Mouse (Mus musculus) liver, embryonic 13.5 days (tissue): ENCODE measurements around the gene Igbp1. TPM values are rescaled to one million over a fixed set of nuclear protein-coding genes. Genes with fewer than 3 reads are reported as not detected.

ENCODE experiments used
- ATAC-seq: fragments of 200-750 bp; cut with Nextera tagmentation; 2 replicates; pipeline ENCODE4 v1.8.0; 2017; ENCODE audit warnings: low read depth, mild to moderate bottlenecking, moderate number of reproducible peaks, moderate library complexity
- DNase-seq: peaks from one replicate; pipeline ENCODE4 v3.0.0; 2022
- H3K27ac ChIP-seq: fragments of 300-500 bp; sonication (generic); 2 replicates; pipeline ENCODE4 v1.5.1; 2015; ENCODE audit warnings: moderate library complexity, mild to moderate bottlenecking, inconsistent platforms
- H3K27me3 ChIP-seq: fragments of 300-500 bp; sonication (generic); 2 replicates; pipeline ENCODE4 v1.6.1; 2015; ENCODE audit warnings: mild to moderate bottlenecking, inconsistent platforms
- H3K36me3 ChIP-seq: fragments of 300-500 bp; sonication (generic); 2 replicates; pipeline ENCODE4 v1.6.1; 2015; ENCODE audit warnings: mild to moderate bottlenecking, inconsistent platforms
- H3K4me1 ChIP-seq: fragments of 300-500 bp; sonication (generic); replicated peaks from 2 replicates; pipeline ENCODE4 v1.6.1; 2015; ENCODE audit warnings: inconsistent platforms
- H3K4me2 ChIP-seq: fragments of 300-500 bp; sonication (generic); 2 replicates; pipeline ENCODE4 v1.6.1; 2015; ENCODE audit warnings: inconsistent platforms, mild to moderate bottlenecking, moderate library complexity
- H3K4me3 ChIP-seq: fragments of 300-500 bp; sonication (generic); replicated peaks from 2 replicates; pipeline ENCODE4 v1.5.1; 2015; ENCODE audit warnings: mild to moderate bottlenecking, inconsistent platforms
- H3K9ac ChIP-seq: fragments of 300-500 bp; sonication (generic); 2 replicates; pipeline ENCODE4 v1.6.1; 2015; ENCODE audit warnings: mild to moderate bottlenecking, inconsistent platforms
- H3K9me3 ChIP-seq: fragments of 300-500 bp; sonication (generic); replicated peaks from 2 replicates; pipeline ENCODE4 v1.6.1; 2016; ENCODE audit warnings: inconsistent platforms
- WGBS: fragments of 180-500 bp; shearing (Covaris S2); methylation state at CpG from one replicate; pipeline ENCODE4 v1.1.7; 2015; ENCODE audit not compliant: insufficient replicate concordance; 5-methylcytosine and 5-hydroxymethylcytosine counted together
- polyA plus RNA-seq: library from polyadenylated mRNA; unstranded; fragments of >200 nt; fragmentation: Nextera tagmentation; extraction: Ambion mirVana; gene quantifications from 2 replicates; pipeline ENCODE4 v1.2.1, GENCODE M21; 2015

Igbp1 gene
- polyA plus RNA-seq, 1 experiment from 2014 or later: 17.5 TPM

DNA sequence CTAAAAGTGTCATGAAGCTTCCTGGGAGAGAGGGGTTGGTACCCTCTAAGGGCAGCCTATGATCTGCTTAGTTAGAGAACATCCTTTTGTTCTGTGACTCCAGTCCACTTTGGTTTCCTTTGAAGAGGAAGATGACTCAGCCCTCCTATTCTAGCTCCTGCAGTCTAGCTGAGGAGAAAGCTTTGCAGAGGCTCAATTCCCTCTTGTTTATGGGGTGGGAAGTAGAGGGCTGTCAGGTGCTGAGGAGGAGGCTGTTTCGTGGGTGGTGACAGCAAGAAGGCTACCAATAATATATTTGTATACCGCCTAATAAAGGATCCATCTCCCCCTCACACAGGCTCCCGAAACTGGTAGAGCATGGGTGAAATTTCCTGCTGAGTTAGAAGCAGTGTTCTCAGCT is 22.6 kb downstream of the Igbp1 start:
- 66% methylated on average over 3 of the region's 3 CpGs for WGBS
- H3K4me2 ChIP-seq: no peak overlapping the region
- no peak for ATAC-seq

DNA sequence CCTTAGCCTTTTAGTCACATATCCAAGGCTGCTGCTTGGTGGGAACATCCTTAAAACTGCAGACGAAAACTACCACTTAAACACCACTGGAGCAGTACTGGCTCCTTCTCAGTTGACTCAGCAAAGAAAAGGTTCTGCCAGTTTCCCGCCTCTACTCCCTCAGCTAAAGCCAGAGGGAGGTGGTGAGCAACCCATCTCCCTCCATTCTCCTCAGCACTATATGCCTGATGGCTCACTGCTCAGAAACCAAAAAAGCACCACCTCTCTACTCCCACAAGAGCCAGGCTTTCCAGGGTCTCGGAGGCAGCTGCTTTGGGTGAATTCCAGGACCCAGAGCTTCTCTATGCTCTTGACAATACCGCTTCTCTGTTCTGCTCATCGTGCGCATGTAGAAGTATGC is 23.5 kb downstream of the Igbp1 start:
- Histone ChIP-seq H3K27ac (no peak overlapping the region), H3K27me3 (no peaks in the 10 kb centered on the region), H3K36me3 (no peaks in the 10 kb centered on the region), H3K4me3 (no peak overlapping the region), H3K9me3 (no peaks in the 10 kb centered on the region), H3K4me2 (no peak overlapping the region), H3K4me1 (no peaks in the 10 kb centered on the region), H3K9ac (no peak overlapping the region)
- WGBS: 76% methylated on average over 6 of the region's 6 CpGs
- no peak for DNase-seq
- no peak for ATAC-seq

More for the DNA sequence above, 22.6 kb downstream of the Igbp1 start:
- Histone ChIP-seq H3K4me1 (no peaks in the 10 kb centered on the region), H3K9ac (no peak overlapping the region), H3K4me3 (no peak overlapping the region), H3K27me3 (no peaks in the 10 kb centered on the region), H3K27ac (no peak overlapping the region), H3K9me3 (no peaks in the 10 kb centered on the region), H3K36me3 (no peaks in the 10 kb centered on the region)
- DNase-seq: no peak

DNA sequence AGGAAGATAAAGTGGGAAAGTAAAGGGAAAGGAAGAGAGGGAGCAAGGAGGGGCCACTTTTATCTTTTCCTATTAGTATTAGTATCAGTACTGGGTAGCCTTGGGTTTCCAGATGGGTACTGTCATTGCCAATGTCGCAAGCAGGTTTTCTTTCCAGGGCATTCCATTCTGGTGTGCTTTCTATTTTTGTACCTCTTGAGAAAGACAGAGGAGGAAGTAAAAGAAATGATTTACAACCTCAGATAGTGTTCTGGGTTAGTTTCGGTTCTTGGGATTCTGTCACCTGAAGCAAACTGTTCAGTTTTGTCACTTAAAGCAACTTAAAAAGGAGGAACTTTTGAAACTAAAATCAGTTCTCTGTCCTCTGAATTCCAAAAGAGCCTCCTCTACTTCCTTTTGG is 24.4 kb downstream of the Igbp1 start:
- Histone ChIP-seq H3K36me3 (no peaks in the 10 kb centered on the region), H3K9me3 (no peaks in the 10 kb centered on the region), H3K27ac (no peak overlapping the region), H3K9ac (no peak overlapping the region), H3K4me1 (no peaks in the 10 kb centered on the region), H3K4me2 (no peak overlapping the region), H3K4me3 (no peak overlapping the region), H3K27me3 (no peaks in the 10 kb centered on the region)
- DNase-seq (no peak), ATAC-seq (no peak)
- WGBS: 67% methylated on average over 2 of the region's 2 CpGs

DNA sequence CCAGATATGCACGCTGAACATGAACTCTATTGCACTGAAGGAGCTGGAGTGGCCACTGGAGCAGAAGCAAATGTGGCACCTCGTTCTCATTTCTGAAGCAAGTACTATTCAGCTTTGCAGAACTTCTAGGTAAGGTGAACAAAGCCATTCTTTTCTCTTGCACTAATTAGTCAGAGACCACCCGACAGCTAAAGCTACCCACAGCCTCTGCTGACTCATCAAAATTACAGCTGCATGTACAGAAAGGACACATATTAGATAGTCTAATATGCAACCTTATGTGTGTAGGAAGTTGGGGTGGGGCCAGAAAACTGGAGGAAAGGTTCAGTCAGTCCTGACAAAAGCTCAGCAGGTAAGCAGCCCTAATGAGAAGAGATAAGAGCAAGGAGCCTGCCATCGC is 30.4 kb downstream of the Igbp1 start, which contains the start of gene Dgat2l6:
Gene Dgat2l6 (plus strand): TSS at position 368 of the 400 bp plus-strand sequence.
- H3K27me3 ChIP-seq: no peaks in the 10 kb centered on the region
- no peak for ATAC-seq
- H3K4me3 ChIP-seq: no peak within 1 kb of the TSS
- H3K36me3 ChIP-seq: no peaks in the 10 kb centered on the region
- H3K4me2 ChIP-seq: no peak within 1 kb of the TSS
- H3K9me3 ChIP-seq: no peaks in the 10 kb centered on the region
- no peak for DNase-seq
- no peak within 1 kb of the TSS for H3K9ac ChIP-seq
- no peak within 1 kb of the TSS for H3K27ac ChIP-seq
- no peaks in the 10 kb centered on the region for H3K4me1 ChIP-seq
- 70% methylated on average over 4 of the region's 4 CpGs for WGBS

DNA sequence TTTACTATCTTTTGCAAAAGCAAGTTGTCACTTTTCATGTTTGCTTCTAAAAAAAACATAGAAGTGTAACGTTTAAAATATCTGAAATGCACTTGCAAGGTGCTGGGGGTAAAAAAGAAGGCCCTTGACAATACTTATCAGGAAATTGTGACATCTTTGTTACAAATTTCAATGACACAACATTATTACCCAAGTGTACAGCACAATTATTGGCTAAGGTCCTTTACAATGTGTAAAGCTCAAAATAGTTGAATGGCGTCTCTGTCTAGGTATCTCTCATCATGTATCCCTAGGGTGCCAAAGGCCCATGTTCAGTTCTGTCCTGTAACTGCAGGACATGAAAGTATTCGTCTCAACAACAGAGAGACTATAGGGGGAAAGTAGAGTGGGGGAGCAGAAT is 61.9 kb downstream of the Igbp1 start:
- Histone ChIP-seq H3K9me3 (no peaks in the 10 kb centered on the region), H3K36me3 (no peaks in the 10 kb centered on the region), H3K9ac (no peak overlapping the region), H3K4me1 (no peaks in the 10 kb centered on the region), H3K4me2 (no peak overlapping the region), H3K27ac (no peak overlapping the region), H3K4me3 (no peak overlapping the region), H3K27me3 (no peaks in the 10 kb centered on the region)
- DNase-seq (no peak), ATAC-seq (no peak)
- 61% methylated on average over 3 of the region's 3 CpGs for WGBS

DNA sequence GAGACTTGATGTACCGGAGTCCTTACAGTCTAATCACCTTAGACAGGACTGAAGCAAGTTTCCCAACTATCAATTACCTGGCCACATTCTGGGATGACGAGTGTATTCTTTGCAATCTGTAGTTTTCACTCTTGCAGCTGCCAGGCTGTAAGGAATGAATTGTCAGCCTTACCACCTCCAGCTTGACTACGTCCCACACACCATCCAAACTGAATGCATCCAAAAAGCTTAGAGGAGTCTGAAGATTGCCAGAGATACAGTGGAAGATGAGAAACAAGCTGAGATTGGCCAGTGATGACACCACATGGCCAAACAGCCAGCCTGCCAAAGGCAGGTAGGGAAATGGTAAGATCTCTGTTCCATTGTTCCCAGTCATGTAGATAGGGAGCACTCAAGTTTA is 71.6 kb downstream of the Igbp1 start:
- Histone ChIP-seq H3K27ac (no peak overlapping the region), H3K9me3 (no peaks in the 10 kb centered on the region), H3K4me1 (no peaks in the 10 kb centered on the region), H3K4me3 (no peak overlapping the region), H3K9ac (no peak overlapping the region), H3K36me3 (no peaks in the 10 kb centered on the region), H3K4me2 (no peak overlapping the region), H3K27me3 (no peaks in the 10 kb centered on the region)
- ATAC-seq (no peak), DNase-seq (no peak)
- 64% methylated on average over 3 of the region's 3 CpGs for WGBS

Other genes starting within 250 kb of the Igbp1 start
- not detected in 2 replicates for gene Otud6a, start 65.3 kb upstream of the Igbp1 start, polyA plus RNA-seq
- 0.23 and 0.39 TPM in 2 replicates for gene Awat2, start 51.6 kb upstream of the Igbp1 start, polyA plus RNA-seq
- gene Dgat2l6, start 30.5 kb downstream of the Igbp1 start, polyA plus RNA-seq: not detected in 2 replicates
- gene Awat1, start 78.0 kb downstream of the Igbp1 start, polyA plus RNA-seq: not detected in 2 replicates
- gene P2ry4, start 100.6 kb downstream of the Igbp1 start, polyA plus RNA-seq: 0.13 and 0.20 TPM in 2 replicates
- not detected in 2 replicates for gene Arr3, start 111.2 kb downstream of the Igbp1 start, polyA plus RNA-seq
- 20.9 and 25.7 TPM in 2 replicates for gene Kif4, start 131.4 kb downstream of the Igbp1 start, polyA plus RNA-seq
- 71.8 and 74.4 TPM in 2 replicates for gene Pdzd11, start 132.3 kb downstream of the Igbp1 start, polyA plus RNA-seq
- gene Gdpd2, start 235.6 kb downstream of the Igbp1 start, polyA plus RNA-seq: 0.07 and 0.15 TPM in 2 replicates